Mouse (Mus musculus): ENCODE results near the gene Rdh19. TPM values are rescaled to one million over a fixed set of nuclear protein-coding genes. Genes with fewer than 3 reads are reported as not detected.
A peak's percentile ranks its signal among the peaks of the same experiment; 100 is the strongest.
"Not testable (repeated sequence)": the region's sequence is repeated elsewhere in the genome, so short reads cannot be mapped to it uniquely, and the experiment has no call there.

The Rdh19 gene
- polyA plus RNA-seq, 1 experiment, result not detected

GRCm38 (mm10) chr10:127825386-127825785 lies 24.3 kb upstream of the Rdh19 start:
- H3K9ac ChIP-seq (ENCODE audit: low read depth, poor library complexity, severe bottlenecking), result no peak overlapping the region
- TF ChIP-seq POLR2A (IDR thresholded peaks at IDR 0.05; ENCODE audit: insufficient read depth, low read length), result no peak
- TF ChIP-seq CTCF (IDR thresholded peaks at IDR 0.05; ENCODE audit: low read depth, low read length), result peak; percentile 67
- no peak for TF ChIP-seq EP300 (IDR thresholded peaks at IDR 0.05; ENCODE audit: insufficient read depth, low read depth, low read length)
- H3K4me1 ChIP-seq (ENCODE audit: control insufficient read depth, insufficient read depth, low read length), result no peaks in the 10 kb centered on the region
- H3K9me3 ChIP-seq (replicated peaks; ENCODE audit: control insufficient read depth, insufficient read depth, low read length, poor library complexity, severe bottlenecking), result peaks cover 24% of the 10 kb centered on the region
- no peaks in the 10 kb centered on the region for H3K27me3 ChIP-seq (ENCODE audit: control insufficient read depth, insufficient read depth, low read length, poor library complexity, severe bottlenecking)
- H3K27ac ChIP-seq (ENCODE audit: insufficient read depth, low read length), result no peak overlapping the region
- no peak overlapping the region for H3K4me3 ChIP-seq (ENCODE audit: low read depth, low read length)
- H3K36me3 ChIP-seq (ENCODE audit: control insufficient read depth, insufficient read depth, low read length, poor library complexity, severe bottlenecking), result no peaks in the 10 kb centered on the region

- H3K27ac ChIP-seq (ENCODE audit: insufficient read depth, low read length), result no peak overlapping the region
Observed at GRCm38 (mm10) chr10:127829121-127829520, 20.6 kb upstream of the Rdh19 start.

GRCm38 (mm10) chr10:127834186-127834585 lies 15.5 kb upstream of the Rdh19 start:
- not testable (repeated sequence) for H3K9ac ChIP-seq (ENCODE audit: low read depth, poor library complexity, severe bottlenecking); H3K4me1 ChIP-seq (ENCODE audit: control insufficient read depth, insufficient read depth, low read length); H3K27me3 ChIP-seq (ENCODE audit: control insufficient read depth, insufficient read depth, low read length, poor library complexity, severe bottlenecking); H3K27ac ChIP-seq (ENCODE audit: insufficient read depth, low read length); H3K36me3 ChIP-seq (ENCODE audit: control insufficient read depth, insufficient read depth, low read length, poor library complexity, severe bottlenecking); H3K4me3 ChIP-seq (ENCODE audit: low read depth, low read length)
- H3K9me3 ChIP-seq (replicated peaks; ENCODE audit: control insufficient read depth, insufficient read depth, low read length, poor library complexity, severe bottlenecking), result peaks cover 15% of the 10 kb centered on the region

More at GRCm38 (mm10) chr10:127829121-127829520, 20.6 kb upstream of the Rdh19 start:
- Histone ChIP-seq H3K4me3 (ENCODE audit: low read depth, low read length) (no peak overlapping the region), H3K9me3 (replicated peaks; ENCODE audit: control insufficient read depth, insufficient read depth, low read length, poor library complexity, severe bottlenecking) (peaks cover 32% of the 10 kb centered on the region), H3K27me3 (ENCODE audit: control insufficient read depth, insufficient read depth, low read length, poor library complexity, severe bottlenecking) (no peaks in the 10 kb centered on the region), H3K36me3 (ENCODE audit: control insufficient read depth, insufficient read depth, low read length, poor library complexity, severe bottlenecking) (no peaks in the 10 kb centered on the region), H3K4me1 (ENCODE audit: control insufficient read depth, insufficient read depth, low read length) (no peaks in the 10 kb centered on the region), H3K9ac (ENCODE audit: low read depth, poor library complexity, severe bottlenecking) (no peak overlapping the region)
- TF ChIP-seq EP300 (IDR thresholded peaks at IDR 0.05; ENCODE audit: insufficient read depth, low read depth, low read length) (no peak), CTCF (IDR thresholded peaks at IDR 0.05; ENCODE audit: low read depth, low read length) (no peak), POLR2A (IDR thresholded peaks at IDR 0.05; ENCODE audit: insufficient read depth, low read length) (no peak)

GRCm38 (mm10) chr10:127835292-127835691 lies 14.4 kb upstream of the Rdh19 start:
- Histone ChIP-seq H3K9me3 (replicated peaks; ENCODE audit: control insufficient read depth, insufficient read depth, low read length, poor library complexity, severe bottlenecking) (peaks cover 16% of the 10 kb centered on the region), H3K27me3 (ENCODE audit: control insufficient read depth, insufficient read depth, low read length, poor library complexity, severe bottlenecking) (no peaks in the 10 kb centered on the region), H3K27ac (ENCODE audit: insufficient read depth, low read length) (no peak overlapping the region), H3K4me1 (ENCODE audit: control insufficient read depth, insufficient read depth, low read length) (no peaks in the 10 kb centered on the region), H3K4me3 (ENCODE audit: low read depth, low read length) (no peak overlapping the region), H3K9ac (ENCODE audit: low read depth, poor library complexity, severe bottlenecking) (no peak overlapping the region), H3K36me3 (ENCODE audit: control insufficient read depth, insufficient read depth, low read length, poor library complexity, severe bottlenecking) (no peaks in the 10 kb centered on the region)
- TF ChIP-seq EP300 (IDR thresholded peaks at IDR 0.05; ENCODE audit: insufficient read depth, low read depth, low read length), result no peak

- H3K27ac ChIP-seq (ENCODE audit: insufficient read depth, low read length); H3K36me3 ChIP-seq (ENCODE audit: control insufficient read depth, insufficient read depth, low read length, poor library complexity, severe bottlenecking); H3K4me3 ChIP-seq (ENCODE audit: low read depth, low read length); H3K4me1 ChIP-seq (ENCODE audit: control insufficient read depth, insufficient read depth, low read length); H3K27me3 ChIP-seq (ENCODE audit: control insufficient read depth, insufficient read depth, low read length, poor library complexity, severe bottlenecking); H3K9ac ChIP-seq (ENCODE audit: low read depth, poor library complexity, severe bottlenecking): not testable (repeated sequence)
- peaks cover 13% of the 10 kb centered on the region for H3K9me3 ChIP-seq (replicated peaks; ENCODE audit: control insufficient read depth, insufficient read depth, low read length, poor library complexity, severe bottlenecking)
Observed at GRCm38 (mm10) chr10:127837793-127838192, 11.9 kb upstream of the Rdh19 start.

GRCm38 (mm10) chr10:127838539-127838938 lies 11.2 kb upstream of the Rdh19 start:
- TF ChIP-seq POLR2A (IDR thresholded peaks at IDR 0.05; ENCODE audit: insufficient read depth, low read length) (no peak), EP300 (IDR thresholded peaks at IDR 0.05; ENCODE audit: insufficient read depth, low read depth, low read length) (no peak)
- Histone ChIP-seq H3K4me1 (ENCODE audit: control insufficient read depth, insufficient read depth, low read length) (no peaks in the 10 kb centered on the region), H3K27ac (ENCODE audit: insufficient read depth, low read length) (no peak overlapping the region), H3K9me3 (replicated peaks; ENCODE audit: control insufficient read depth, insufficient read depth, low read length, poor library complexity, severe bottlenecking) (peaks cover 13% of the 10 kb centered on the region), H3K4me3 (ENCODE audit: low read depth, low read length) (no peak overlapping the region), H3K9ac (ENCODE audit: low read depth, poor library complexity, severe bottlenecking) (no peak overlapping the region), H3K36me3 (ENCODE audit: control insufficient read depth, insufficient read depth, low read length, poor library complexity, severe bottlenecking) (no peaks in the 10 kb centered on the region), H3K27me3 (ENCODE audit: control insufficient read depth, insufficient read depth, low read length, poor library complexity, severe bottlenecking) (no peaks in the 10 kb centered on the region)

- TF ChIP-seq POLR2A (IDR thresholded peaks at IDR 0.05; ENCODE audit: insufficient read depth, low read length) (no peak), EP300 (IDR thresholded peaks at IDR 0.05; ENCODE audit: insufficient read depth, low read depth, low read length) (no peak), CTCF (IDR thresholded peaks at IDR 0.05; ENCODE audit: low read depth, low read length) (no peak)
- no peak overlapping the region for H3K27ac ChIP-seq (ENCODE audit: insufficient read depth, low read length)
- H3K9ac ChIP-seq (ENCODE audit: low read depth, poor library complexity, severe bottlenecking), result no peak overlapping the region
- no peaks in the 10 kb centered on the region for H3K4me1 ChIP-seq (ENCODE audit: control insufficient read depth, insufficient read depth, low read length)
- H3K9me3 ChIP-seq (replicated peaks; ENCODE audit: control insufficient read depth, insufficient read depth, low read length, poor library complexity, severe bottlenecking), result peaks cover 8% of the 10 kb centered on the region
- no peaks in the 10 kb centered on the region for H3K36me3 ChIP-seq (ENCODE audit: control insufficient read depth, insufficient read depth, low read length, poor library complexity, severe bottlenecking)
- H3K27me3 ChIP-seq (ENCODE audit: control insufficient read depth, insufficient read depth, low read length, poor library complexity, severe bottlenecking), result no peaks in the 10 kb centered on the region
- no peak overlapping the region for H3K4me3 ChIP-seq (ENCODE audit: low read depth, low read length)
Observed at GRCm38 (mm10) chr10:127840776-127841175, 9.0 kb upstream of the Rdh19 start.

GRCm38 (mm10) chr10:127845945-127846344 lies 3.8 kb upstream of the Rdh19 start:
- H3K9ac ChIP-seq (ENCODE audit: low read depth, poor library complexity, severe bottlenecking); H3K27me3 ChIP-seq (ENCODE audit: control insufficient read depth, insufficient read depth, low read length, poor library complexity, severe bottlenecking); H3K36me3 ChIP-seq (ENCODE audit: control insufficient read depth, insufficient read depth, low read length, poor library complexity, severe bottlenecking); H3K4me3 ChIP-seq (ENCODE audit: low read depth, low read length); H3K9me3 ChIP-seq (replicated peaks; ENCODE audit: control insufficient read depth, insufficient read depth, low read length, poor library complexity, severe bottlenecking); H3K4me1 ChIP-seq (ENCODE audit: control insufficient read depth, insufficient read depth, low read length); H3K27ac ChIP-seq (ENCODE audit: insufficient read depth, low read length): not testable (repeated sequence)

Data from ES-Bruce4 (cell line).